Mouse (Mus musculus): ENCODE results near the gene Sdr16c6. TPM values are rescaled to one million over a fixed set of nuclear protein-coding genes. Genes with fewer than 3 reads are reported as not detected.

Gene Sdr16c6
- total RNA-seq (2012; rRNA removed) (not detected in 2 replicates), polyA plus RNA-seq (2012; ENCODE audit: insufficient read depth in 1 of 2, insufficient read length in 2 of 2, low read depth in 1 of 2, low replicate concordance in 2 of 2, missing spikeins in 1 of 2) (not detected)

GRCm38 (mm10) chr4:4077372-4077771 is at the start of gene Sdr16c6:
Gene Sdr16c6, minus strand, starts transcription at chr4:4077522.
- H3K27ac ChIP-seq (ENCODE audit: control insufficient read depth, low read depth, low read length): no peak within 1 kb of the TSS
- DNase-seq (ENCODE audit: low read depth, low spot score): no peak
- H3K36me3 ChIP-seq (ENCODE audit: control insufficient read depth in 1 of 2, insufficient read depth in 2 of 2, low read length in 2 of 2): no peaks in the 10 kb centered on the region
- H3K27me3 ChIP-seq (ENCODE audit: control insufficient read depth in 1 of 2, insufficient read depth in 2 of 2, low read length in 2 of 2): peaks cover 0 to 3% of the 10 kb centered on the region in 2 experiments; a peak in 2 of 4 replicates
- H3K4me1 ChIP-seq (ENCODE audit: control insufficient read depth in 1 of 2, insufficient read depth in 2 of 2, low read length in 2 of 2): no peaks in the 10 kb centered on the region
- TF ChIP-seq MEF2A (IDR thresholded peaks at IDR 0.05; ENCODE audit: extremely low read depth, insufficient replicate concordance, low read depth, low read length, poor library complexity, severe bottlenecking): no peak
- no peak for TF ChIP-seq GATA1 (IDR thresholded peaks at IDR 0.05; ENCODE audit: low read depth, low read length)
- no peak for TF ChIP-seq ZC3H11A (IDR thresholded peaks at IDR 0.05; ENCODE audit: low read depth, low read length)
- TF ChIP-seq JUND (IDR thresholded peaks at IDR 0.05; ENCODE audit: low read depth, low read length): no peak
- no peak for TF ChIP-seq EP300 (IDR thresholded peaks at IDR 0.05; ENCODE audit: low read depth in 1 of 2, low read length in 2 of 2)
- no peak within 1 kb of the TSS for H3K9ac ChIP-seq (ENCODE audit: control insufficient read depth, low read depth, low read length, poor library complexity, severe bottlenecking)
- no peaks in the 10 kb centered on the region for H3K79me2 ChIP-seq (ENCODE audit: control insufficient read depth, insufficient read depth, low read length, poor library complexity)
- H3K9me3 ChIP-seq (replicated peaks; ENCODE audit: insufficient read depth, low read length): no peaks in the 10 kb centered on the region
- no peak within 1 kb of the TSS for H3K4me3 ChIP-seq (ENCODE audit: control insufficient read depth in 1 of 2, insufficient read depth in 1 of 2, low read depth in 2 of 2, low read length in 2 of 2)

GRCm38 (mm10) chr4:4080180-4080579 is 2.9 kb upstream of the Sdr16c6 start:
- DNase-seq (ENCODE audit: low read depth, low spot score): no peak
- Histone ChIP-seq H3K27me3 (ENCODE audit: control insufficient read depth in 1 of 2, insufficient read depth in 2 of 2, low read length in 2 of 2) (no peaks in the 10 kb centered on the region), H3K27ac (ENCODE audit: control insufficient read depth, low read depth, low read length) (no peak overlapping the region), H3K9ac (ENCODE audit: control insufficient read depth, low read depth, low read length, poor library complexity, severe bottlenecking) (no peak overlapping the region), H3K4me1 (ENCODE audit: control insufficient read depth in 1 of 2, insufficient read depth in 2 of 2, low read length in 2 of 2) (no peaks in the 10 kb centered on the region), H3K79me2 (ENCODE audit: control insufficient read depth, insufficient read depth, low read length, poor library complexity) (no peaks in the 10 kb centered on the region), H3K36me3 (ENCODE audit: control insufficient read depth in 1 of 2, insufficient read depth in 2 of 2, low read length in 2 of 2) (no peaks in the 10 kb centered on the region), H3K4me3 (ENCODE audit: control insufficient read depth in 1 of 2, insufficient read depth in 1 of 2, low read depth in 2 of 2, low read length in 2 of 2) (no peak overlapping the region), H3K9me3 (replicated peaks; ENCODE audit: insufficient read depth, low read length) (no peaks in the 10 kb centered on the region)
- TF ChIP-seq RCOR1 (IDR thresholded peaks at IDR 0.05; ENCODE audit: low read depth, low read length) (no peak), BHLHE40 (IDR thresholded peaks at IDR 0.05; ENCODE audit: borderline replicate concordance, low read depth, low read length) (no peak), EP300 (IDR thresholded peaks at IDR 0.05; ENCODE audit: low read depth in 1 of 2, low read length in 2 of 2) (no peak), UBTF (IDR thresholded peaks at IDR 0.05; ENCODE audit: borderline replicate concordance, insufficient read depth, low read depth, low read length) (no peak), TCF12 (IDR thresholded peaks at IDR 0.05; ENCODE audit: low read depth, low read length) (no peak), MAFK (IDR thresholded peaks at IDR 0.05; ENCODE audit: borderline replicate concordance, low read depth, low read length) (no peak), ZNF384 (IDR thresholded peaks at IDR 0.05; ENCODE audit: low read depth, low read length) (no peak), KAT2A (conservative IDR thresholded peaks at IDR 0.05; ENCODE audit: low read depth, low read length) (no peak), MEF2A (IDR thresholded peaks at IDR 0.05; ENCODE audit: extremely low read depth, insufficient replicate concordance, low read depth, low read length, poor library complexity, severe bottlenecking) (no peak), MAX (IDR thresholded peaks at IDR 0.05; ENCODE audit: low read length) (no peak), SMC3 (IDR thresholded peaks at IDR 0.05; ENCODE audit: low read depth, low read length) (no peak), CHD1 (IDR thresholded peaks at IDR 0.05; ENCODE audit: low read depth, low read length) (no peak), MXI1 (IDR thresholded peaks at IDR 0.05; ENCODE audit: low read depth, low read length) (no peak), E2F4 (IDR thresholded peaks at IDR 0.05; ENCODE audit: borderline replicate concordance, low read depth, low read length) (no peak), CHD2 (IDR thresholded peaks at IDR 0.05; ENCODE audit: low read length) (no peak), NRF1 (IDR thresholded peaks at IDR 0.05; ENCODE audit: insufficient read depth, low read depth, low read length, poor library complexity, severe bottlenecking) (no peak), TBP (IDR thresholded peaks at IDR 0.05; ENCODE audit: low read depth, low read length) (no peak), ZC3H11A (IDR thresholded peaks at IDR 0.05; ENCODE audit: low read depth, low read length) (no peak), NELFE (IDR thresholded peaks at IDR 0.05; ENCODE audit: low read depth, low read length) (no peak), SIN3A (IDR thresholded peaks at IDR 0.05; ENCODE audit: low read length) (no peak)

All from MEL (cell line).